ENCODE assay signal across 9 mouse cellular contexts in the genomic region with DNA sequence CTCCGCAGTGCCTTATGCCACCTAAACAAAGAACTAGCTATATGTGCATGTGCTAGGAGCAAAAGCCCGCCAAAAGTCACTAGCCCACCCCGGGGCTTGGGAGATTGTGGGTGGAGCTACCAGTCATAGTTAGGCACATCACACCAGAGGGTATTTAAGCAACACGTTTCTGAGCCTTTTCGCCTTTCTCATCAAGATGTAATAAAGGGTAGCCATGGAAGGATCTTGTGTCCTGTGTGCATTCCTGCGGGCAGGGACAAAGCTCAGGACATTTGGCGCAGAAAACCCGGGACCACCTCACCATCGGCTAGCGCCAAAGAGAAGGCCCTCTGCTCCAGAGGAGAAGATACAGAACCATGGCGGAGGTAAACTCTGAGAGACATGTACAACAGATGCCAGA. TPM values are rescaled to one million over a fixed set of nuclear protein-coding genes. Genes with fewer than 3 reads are reported as not detected.
DNase-seq lines count a peak whose midpoint lies in the region; ATAC-seq lines count a peak whose summit lies in the region.
"Had no signal": no experiment of that assay in that cellular context is flagged by ENCODE, and none has a peak within 500 bp of the region (broad histone marks: within the 10 kb centered on the region; RNA-seq: fewer than 3 reads in every experiment).

No protein-coding gene starts in this region.

- peaks cover 0 to 3% of the 10 kb centered on the region in 2 experiments; a peak in 2 of 4 replicates for H3K4me1 ChIP-seq in heart, embryonic 14.5 days (ENCODE audit: control insufficient read depth in 2 of 2, insufficient read depth in 2 of 2, low read length in 2 of 2)

- peak overlapping the region; percentile 92 for H3K4me2 ChIP-seq in heart, embryonic 14.5 days (ENCODE audit: low read length)

- H3K4me3 ChIP-seq in heart, embryonic 14.5 days (ENCODE audit: control insufficient read depth in 1 of 2, insufficient read depth in 1 of 2, low read depth in 1 of 2, low read length in 2 of 2) = peak overlapping the region; percentile 76 to 80
- peak overlapping the region; percentile 37; the same call in 1 of the 2 replicates for H3K4me3 ChIP-seq in macrophage (ENCODE audit: inconsistent target)

- 20% methylated on average over 11 of the region's 11 CpGs for whole genome bisulfite sequencing in heart, embryonic 14.5 days
- 16% methylated on average over 11 of the region's 11 CpGs for WGBS in macrophage (ENCODE audit: missing documents)

- H3K9me3 ChIP-seq in heart, embryonic 14.5 days (ENCODE audit: control insufficient read depth, low read length) = no peaks in the 10 kb centered on the region

- no peak overlapping the region for H3K27ac ChIP-seq in heart, embryonic 14.5 days (replicated peaks in 1 of 2; ENCODE audit: control insufficient read depth in 1 of 2, insufficient read depth in 1 of 2, low read depth in 2 of 2, low read length in 2 of 2)
- H3K27ac ChIP-seq in macrophage = no peak overlapping the region

- peak overlapping the region; percentile 77 for H3K9ac ChIP-seq in heart, embryonic 14.5 days (ENCODE audit: low read length)

- H3K79me2 ChIP-seq in macrophage (ENCODE audit: inconsistent target) = no peaks in the 10 kb centered on the region

- H3K36me3 ChIP-seq in heart, embryonic 14.5 days (ENCODE audit: control insufficient read depth, insufficient read depth, low read length) = no peaks in the 10 kb centered on the region
- H3K36me3 ChIP-seq in macrophage (ENCODE audit: inconsistent target) = no peaks in the 10 kb centered on the region

- intact Hi-C loops in heart, postnatal 14 days (cut with DNase I) = no loop called here

- H3K27me3 ChIP-seq in heart, embryonic 14.5 days (ENCODE audit: control insufficient read depth, insufficient read depth, low read length) = no peaks in the 10 kb centered on the region

- ATAC-seq in heart, embryonic 14.5 days (ENCODE audit: insufficient number of reproducible peaks, insufficient read depth, low FRiP score, low read depth) = no peak

- no peak for DNase-seq in heart, postnatal 14 days
- DNase-seq in ZHBTc4 (ENCODE audit: low read depth, low spot score) = peak; percentile 54
- DNase-seq in forelimb bud, embryonic 11.5 days (ENCODE audit: low read depth, low spot score) = peak; percentile 46
- DNase-seq in ovary, postnatal 10 days (ENCODE audit: low spot score) = no peak
- no peak for DNase-seq in adrenal gland, adult 2 months
- no peak for DNase-seq in gastrocnemius, adult 8-10 months (ENCODE audit: low spot score in 2 of 2)

RNA-seq across cellular contexts. Expression of a gene that starts 21.0 kb away (rescaled TPM):
- polyA plus RNA-seq in heart, embryonic 14.5 days (2014; fragmentation: Nextera tagmentation; extraction: Ambion mirVana) = not detected in 2 replicates
- not detected for total RNA-seq in heart, postnatal 14 days (2021)
- total RNA-seq in macrophage (2018; cell fraction: chromatin; rRNA removed) = not detected
- not detected for total RNA-seq in macrophage (2018; cell fraction: cytosol; rRNA removed)
- not detected for total RNA-seq in macrophage (2018; cell fraction: nucleus; rRNA removed)
- polyA plus RNA-seq in macrophage (2018) = not detected in 3 replicates
- not detected for total RNA-seq in adrenal gland, adult 2 months (2021)
- not detected in 2 replicates for polyA plus RNA-seq in adrenal gland, adult 2 months (2012; rRNA removed)
- total RNA-seq in gastrocnemius, adult 8-10 months (2022) = not detected
- polyA plus RNA-seq: large intestine, adult 2 months had no signal

RNA-seq across cellular contexts. Expression of a gene that starts 29.6 kb away (rescaled TPM):
- polyA plus RNA-seq in heart, embryonic 14.5 days (2014; fragmentation: Nextera tagmentation; extraction: Ambion mirVana) = not detected in 2 replicates
- not detected for total RNA-seq in heart, postnatal 14 days (2021)
- total RNA-seq in macrophage (2018; cell fraction: chromatin; rRNA removed) = not detected
- total RNA-seq in macrophage (2018; cell fraction: cytosol; rRNA removed) = not detected
- total RNA-seq in macrophage (2018; cell fraction: nucleus; rRNA removed) = not detected
- polyA plus RNA-seq in macrophage (2018) = not detected in 3 replicates
- not detected for total RNA-seq in adrenal gland, adult 2 months (2021)
- not detected in 2 replicates for polyA plus RNA-seq in adrenal gland, adult 2 months (2012; rRNA removed)
- total RNA-seq in gastrocnemius, adult 8-10 months (2022) = not detected
- polyA plus RNA-seq: large intestine, adult 2 months had no signal

Comparison
In these comparisons a context has a peak if more than half of its experiments do, and no peak if none do; other contexts are left out.
1. DNase-seq: peak in ZHBTc4 (single experiment) and forelimb bud, embryonic 11.5 days (single experiment); none in heart, postnatal 14 days (0 of 2), ovary, postnatal 10 days (single experiment), adrenal gland, adult 2 months (single experiment) and gastrocnemius, adult 8-10 months (0 of 2).